Comparison of ENCODE assay signal across 32 mouse cellular contexts in genomic region chr14:60425553-60425952, GRCm38 (mm10). TPM values are rescaled to one million over a fixed set of nuclear protein-coding genes. Genes with fewer than 3 reads are reported as not detected.
DNase-seq lines count a peak whose midpoint lies in the region; ATAC-seq and TF ChIP-seq lines count a peak whose summit lies in the region.
"Had no signal": no experiment of that assay in that cellular context is flagged by ENCODE, and none has a peak within 500 bp of the region (broad histone marks: within the 10 kb centered on the region; RNA-seq: fewer than 3 reads in every experiment).

No protein-coding gene starts in this region.

- H3K9me3 ChIP-seq in CH12.LX (replicated peaks; ENCODE audit: low read length) = peaks cover 4% of the 10 kb centered on the region
- H3K9me3 ChIP-seq: embryonic facial prominence, embryonic 12.5 days; heart, embryonic 13.5 days; hindbrain, embryonic 10.5 days; intestine, embryonic 15.5 days; limb, embryonic 10.5 days; limb, embryonic 15.5 days; liver, embryonic 13.5 days had no signal

- H3K27ac ChIP-seq in CH12.LX (ENCODE audit: insufficient read depth, low read depth) = no peak overlapping the region
- H3K27ac ChIP-seq: embryonic facial prominence, embryonic 12.5 days; heart, embryonic 13.5 days; hindbrain, embryonic 10.5 days; intestine, embryonic 15.5 days; kidney, postnatal 0 days; limb, embryonic 10.5 days; limb, embryonic 15.5 days; liver, embryonic 13.5 days had no signal

- no peak for TF ChIP-seq CTCF in CH12.LX (conservative IDR thresholded peaks at IDR 0.05 in 1 of 2, IDR thresholded peaks at IDR 0.05 in 1 of 2; ENCODE audit: low read depth in 2 of 2, low read length in 2 of 2)

- peak; percentile 59 to 69; a peak in 3 of 4 replicates for ATAC-seq in hematopoietic stem cell, adult 5-6 weeks (replicated peaks in 1 of 2; ENCODE audit: insufficient read depth in 1 of 2, low FRiP score in 2 of 2, low TSS enrichment in 1 of 2, low read depth in 1 of 2, poor library complexity in 2 of 2, severe bottlenecking in 2 of 2)
- ATAC-seq in monocyte, adult 5-6 weeks (replicated peaks; ENCODE audit: insufficient number of reproducible peaks, low FRiP score, low TSS enrichment, poor library complexity, severe bottlenecking) = peak; percentile 57; the same call in 1 of the 2 replicates
- ATAC-seq: forebrain, embryonic 14.5 days; hindbrain, embryonic 16.5 days; intestine, embryonic 15.5 days had no signal

- in situ Hi-C loops in CH12.LX (cut with MboI; ENCODE audit: low pct_ligation_motif_present, low pct_unique_long_range_greater_than_20kb, low sequenced_read_pairs) = no loop called here

- no peak overlapping the region for H3K9ac ChIP-seq in CH12.LX (ENCODE audit: insufficient read depth, low read depth)
- H3K9ac ChIP-seq: embryonic facial prominence, embryonic 12.5 days; heart, embryonic 13.5 days; intestine, embryonic 15.5 days; limb, embryonic 15.5 days; liver, embryonic 13.5 days had no signal

- H3K79me2 ChIP-seq in CH12.LX (replicated peaks; ENCODE audit: control insufficient read depth, extremely low read depth, insufficient read depth, poor library complexity, severe bottlenecking) = no peaks in the 10 kb centered on the region

- dilution Hi-C loops in CH12.LX (cut with MboI; ENCODE audit: extremely low pct_ligation_motif_present, extremely low pct_unique_long_range_greater_than_20kb, low sequenced_read_pairs) = no loop called here

- no peak for TF ChIP-seq POLR2A in CH12.LX (IDR thresholded peaks at IDR 0.05; ENCODE audit: low read depth, low read length)

- H3K4me3 ChIP-seq in CH12.LX (replicated peaks in 1 of 3; ENCODE audit: low read depth in 2 of 3, low read length in 2 of 3, poor library complexity in 1 of 3) = no peak overlapping the region
- H3K4me3 ChIP-seq: embryonic facial prominence, embryonic 12.5 days; heart, embryonic 13.5 days; hindbrain, embryonic 10.5 days; intestine, embryonic 15.5 days; limb, embryonic 10.5 days; limb, embryonic 15.5 days; liver, embryonic 13.5 days had no signal

- no peaks in the 10 kb centered on the region for H3K36me3 ChIP-seq in CH12.LX (replicated peaks in 1 of 2; ENCODE audit: control insufficient read depth in 1 of 2, insufficient read depth in 1 of 2, low read length in 1 of 2)
- H3K36me3 ChIP-seq: embryonic facial prominence, embryonic 12.5 days; heart, embryonic 13.5 days; hindbrain, embryonic 10.5 days; intestine, embryonic 15.5 days; limb, embryonic 10.5 days; limb, embryonic 15.5 days; liver, embryonic 13.5 days had no signal

- TF ChIP-seq EP300 in CH12.LX (IDR thresholded peaks at IDR 0.05; ENCODE audit: low read length) = no peak

- peaks cover 2% of the 10 kb centered on the region for H3K27me3 ChIP-seq in CH12.LX (replicated peaks)
- H3K27me3 ChIP-seq: embryonic facial prominence, embryonic 12.5 days; heart, embryonic 13.5 days; intestine, embryonic 15.5 days; limb, embryonic 15.5 days; liver, embryonic 13.5 days had no signal

- no peak overlapping the region for H3K4me2 ChIP-seq in CH12.LX (ENCODE audit: insufficient read depth, low read depth, poor library complexity, severe bottlenecking)
- H3K4me2 ChIP-seq: embryonic facial prominence, embryonic 12.5 days; heart, embryonic 13.5 days; intestine, embryonic 15.5 days; limb, embryonic 15.5 days; liver, embryonic 13.5 days; midbrain, embryonic 11.5 days had no signal

- peak; percentile 19 to 28 for DNase-seq in B cell, adult 2 months
- DNase-seq in CH12.LX (ENCODE audit: extremely low read depth) = peak; percentile 63
- no peak for DNase-seq in urinary bladder, postnatal 36 days (ENCODE audit: low spot score in 2 of 2)
- DNase-seq in ovary, postnatal 10 days (ENCODE audit: low spot score) = no peak
- no peak for DNase-seq in ovary, postnatal 36 days (ENCODE audit: low spot score)
- DNase-seq in urinary bladder, adult 18-20 months (ENCODE audit: low spot score in 2 of 2) = no peak
- DNase-seq: adrenal gland, adult 2 months; adrenal gland, postnatal 36 days; cerebellum, adult 8-10 months; cerebellum, postnatal 36 days; embryo, embryonic 11 days; heart, postnatal 10 days; kidney, adult 2 months; kidney, postnatal 4 days; liver, embryonic 13.5 days; lung, adult 18-20 months; lung, postnatal 10 days; thymus, adult 2 months; thymus, postnatal 4 days had no signal

- peaks cover 0 to 12% of the 10 kb centered on the region in 2 experiments; a peak in 2 of 4 replicates for H3K4me1 ChIP-seq in CH12.LX (ENCODE audit: control insufficient read depth in 1 of 2, insufficient read depth in 2 of 2)
- H3K4me1 ChIP-seq: intestine, embryonic 15.5 days; liver, embryonic 13.5 days had no signal

- TF ChIP-seq RAD21 in CH12.LX (IDR thresholded peaks at IDR 0.05; ENCODE audit: low read depth, low read length) = no peak

TF ChIP-seq in CH12.LX, 34 proteins besides CTCF, POLR2A, EP300 and RAD21:
- TF ChIP-seq TBP (conservative IDR thresholded peaks at IDR 0.05; ENCODE audit: low read depth, low read length) (no peak), MAFK (IDR thresholded peaks at IDR 0.05; ENCODE audit: insufficient replicate concordance, low read length) (no peak), ZC3H11A (IDR thresholded peaks at IDR 0.05; ENCODE audit: low read depth, low read length) (no peak), MAX (IDR thresholded peaks at IDR 0.05; ENCODE audit: low read length) (no peak), UBTF (IDR thresholded peaks at IDR 0.05; ENCODE audit: low read depth, low read length) (no peak), USF2 (conservative IDR thresholded peaks at IDR 0.05; ENCODE audit: low read depth, low read length) (no peak), POLR2AphosphoS2 (IDR thresholded peaks at IDR 0.05; ENCODE audit: low read depth, low read length) (no peak), NRF1 (IDR thresholded peaks at IDR 0.05; ENCODE audit: low read depth, low read length) (no peak), NELFE (IDR thresholded peaks at IDR 0.05; ENCODE audit: low read depth, low read length) (no peak)

RNA-seq across cellular contexts. Expression of gene Amer2, which starts 52.5 kb away (rescaled TPM):
- not detected in 2 replicates for total RNA-seq in CH12.LX (2012; rRNA removed)
- not detected in 2 replicates for total RNA-seq in CH12.LX (2014; rRNA removed)
- polyA plus RNA-seq in CH12.LX (2012; ENCODE audit: insufficient read length, low read depth) = not detected in 2 replicates
- total RNA-seq in hematopoietic stem cell, adult 5-6 weeks (2017) = 0.20 and 0.50 TPM in 2 replicates
- not detected in 3 replicates for total RNA-seq in monocyte, adult 5-6 weeks (2017)
- total RNA-seq: heart, adult 8-10 months had no signal

Comparison
In these comparisons a context has a peak if more than half of its experiments do, and no peak if none do; other contexts are left out.
1. DNase-seq: peak in B cell, adult 2 months (2 of 2) and CH12.LX (single experiment); none in urinary bladder, postnatal 36 days (0 of 2), ovary, postnatal 10 days (single experiment), ovary, postnatal 36 days (single experiment) and urinary bladder, adult 18-20 months (0 of 2).